Comparison of ENCODE assay signal across 8 mouse cellular contexts in genomic region chr6:113076012-113076685, GRCm38 (mm10). TPM values are rescaled to one million over a fixed set of nuclear protein-coding genes. Genes with fewer than 3 reads are reported as not detected.
A peak's percentile ranks its signal among the peaks of the same experiment; 100 is the strongest.
DNase-seq lines count a peak whose midpoint lies in the region; ATAC-seq and TF ChIP-seq lines count a peak whose summit lies in the region.

No protein-coding gene starts in this region.

- TF ChIP-seq CTCF in kidney, adult 2 months (conservative IDR thresholded peaks at IDR 0.05; ENCODE audit: insufficient read depth, insufficient read length, low read depth, low read length): peak; percentile 66

- peak overlapping the region; percentile 92 for H3K4me3 ChIP-seq in embryonic facial prominence, embryonic 13.5 days
- peak overlapping the region; percentile 66 for H3K4me3 ChIP-seq in kidney, adult 2 months (ENCODE audit: insufficient read depth, low read depth, low read length)
- peak overlapping the region; percentile 94 for H3K4me3 ChIP-seq in limb, embryonic 12.5 days (replicated peaks)
- peak overlapping the region; percentile 94 for H3K4me3 ChIP-seq in midbrain, embryonic 15.5 days

- H3K27me3 ChIP-seq in embryonic facial prominence, embryonic 13.5 days: no peaks in the 10 kb centered on the region
- no peaks in the 10 kb centered on the region for H3K27me3 ChIP-seq in kidney, adult 2 months (replicated peaks; ENCODE audit: control insufficient read depth, insufficient read depth, low read length)
- H3K27me3 ChIP-seq in limb, embryonic 12.5 days: no peaks in the 10 kb centered on the region
- H3K27me3 ChIP-seq in midbrain, embryonic 15.5 days (replicated peaks): no peaks in the 10 kb centered on the region

- no peak for TF ChIP-seq POLR2A in kidney, adult 2 months (IDR thresholded peaks at IDR 0.05; ENCODE audit: low read depth, low read length)

- peak; percentile 90 for ATAC-seq in embryonic facial prominence, embryonic 13.5 days (ENCODE audit: insufficient number of reproducible peaks, insufficient read depth, low FRiP score, low TSS enrichment, low read depth)
- ATAC-seq in limb, embryonic 12.5 days (ENCODE audit: insufficient number of reproducible peaks, insufficient read depth, low FRiP score, low TSS enrichment, low read depth): peak; percentile 92
- ATAC-seq in midbrain, embryonic 15.5 days (replicated peaks): peak; percentile 86

- WGBS in embryonic facial prominence, embryonic 13.5 days: under 1% methylated on average over 55 of the region's 55 CpGs
- WGBS in kidney, adult 2 months: under 1% methylated on average over 54 of the region's 55 CpGs
- under 1% methylated on average over 48 of the region's 55 CpGs for WGBS in limb, embryonic 12.5 days
- WGBS in midbrain, embryonic 15.5 days: under 1% methylated on average over 54 of the region's 55 CpGs

- H3K9me3 ChIP-seq in embryonic facial prominence, embryonic 13.5 days: no peaks in the 10 kb centered on the region
- no peaks in the 10 kb centered on the region for H3K9me3 ChIP-seq in limb, embryonic 12.5 days
- H3K9me3 ChIP-seq in midbrain, embryonic 15.5 days: no peaks in the 10 kb centered on the region

- H3K4me1 ChIP-seq in embryonic facial prominence, embryonic 13.5 days: peaks cover 22% of the 10 kb centered on the region
- H3K4me1 ChIP-seq in kidney, adult 2 months (ENCODE audit: control insufficient read depth, insufficient read depth, low read length): peaks cover 6% of the 10 kb centered on the region
- peaks cover 34% of the 10 kb centered on the region for H3K4me1 ChIP-seq in limb, embryonic 12.5 days (replicated peaks)
- H3K4me1 ChIP-seq in midbrain, embryonic 15.5 days: peaks cover 43% of the 10 kb centered on the region

- H3K9ac ChIP-seq in embryonic facial prominence, embryonic 13.5 days: peak overlapping the region; percentile 99
- peak overlapping the region; percentile 99 for H3K9ac ChIP-seq in limb, embryonic 12.5 days (replicated peaks)
- H3K9ac ChIP-seq in midbrain, embryonic 15.5 days: peak overlapping the region; percentile 98

- peak overlapping the region; percentile 71 for H3K4me2 ChIP-seq in embryonic facial prominence, embryonic 13.5 days
- peak overlapping the region; percentile 91 for H3K4me2 ChIP-seq in limb, embryonic 12.5 days
- H3K4me2 ChIP-seq in midbrain, embryonic 15.5 days: peak overlapping the region; percentile 91

- DNase-seq in 3134 (ENCODE audit: extremely low read depth, insufficient read length, low spot score): peak; percentile 100
- DNase-seq in adrenal gland, postnatal 25 days: peak; percentile 97
- DNase-seq in heart, adult 18-20 months: peak; percentile 95 to 97
- DNase-seq in kidney, adult 2 months: peak; percentile 98
- DNase-seq in spleen, postnatal 14 days (ENCODE audit: low spot score in 2 of 2): peak; percentile 73 to 85

- H3K27ac ChIP-seq in embryonic facial prominence, embryonic 13.5 days: peak overlapping the region; percentile 100
- H3K27ac ChIP-seq in kidney, adult 2 months (ENCODE audit: insufficient read depth, low read depth, low read length): peak overlapping the region; percentile 80
- peak overlapping the region; percentile 99 for H3K27ac ChIP-seq in limb, embryonic 12.5 days
- peak overlapping the region; percentile 100 for H3K27ac ChIP-seq in midbrain, embryonic 15.5 days

- H3K36me3 ChIP-seq in embryonic facial prominence, embryonic 13.5 days: peaks cover 2% of the 10 kb centered on the region
- no peaks in the 10 kb centered on the region; the same call in 1 of the 2 replicates for H3K36me3 ChIP-seq in kidney, adult 2 months (ENCODE audit: control insufficient read depth, insufficient read depth, low read length)
- H3K36me3 ChIP-seq in limb, embryonic 12.5 days: peaks cover 3% of the 10 kb centered on the region; the same call in 1 of the 2 replicates
- no peaks in the 10 kb centered on the region for H3K36me3 ChIP-seq in midbrain, embryonic 15.5 days (replicated peaks)

RNA-seq across cellular contexts. Expression of gene Setd5, which starts 1.0 kb away (rescaled TPM):
- 128 TPM in 2 replicates for total RNA-seq in adrenal gland, postnatal 25 days (2021)
- 84.0 and 91.0 TPM in 2 replicates for polyA plus RNA-seq in embryonic facial prominence, embryonic 13.5 days (2015; fragmentation: Nextera tagmentation; extraction: Ambion mirVana)
- 10 to 100 TPM; 27.0 to 31.5 TPM for total RNA-seq in heart, adult 18-20 months (2021)
- 16.8 and 17.9 TPM in 2 replicates for polyA plus RNA-seq in kidney, adult 2 months (2012; rRNA removed)
- polyA plus RNA-seq in limb, embryonic 12.5 days (2016; fragmentation: Nextera tagmentation; extraction: Ambion mirVana): 74.4 and 78.2 TPM in 2 replicates
- polyA plus RNA-seq in midbrain, embryonic 15.5 days (2015; fragmentation: Nextera tagmentation; extraction: Ambion mirVana): 46.8 and 47.1 TPM in 2 replicates

RNA-seq across cellular contexts. Expression of gene Thumpd3, which starts 30.1 kb away (rescaled TPM):
- 39.1 and 48.1 TPM in 2 replicates for total RNA-seq in adrenal gland, postnatal 25 days (2021)
- polyA plus RNA-seq in embryonic facial prominence, embryonic 13.5 days (2015; fragmentation: Nextera tagmentation; extraction: Ambion mirVana): 55.0 and 55.9 TPM in 2 replicates
- total RNA-seq in heart, adult 18-20 months (2021): 10 to 100 TPM; 19.8 to 22.5 TPM
- 6.5 and 9.3 TPM in 2 replicates for polyA plus RNA-seq in kidney, adult 2 months (2012; rRNA removed)
- polyA plus RNA-seq in limb, embryonic 12.5 days (2016; fragmentation: Nextera tagmentation; extraction: Ambion mirVana): 44.4 and 49.7 TPM in 2 replicates
- 54.1 and 56.2 TPM in 2 replicates for polyA plus RNA-seq in midbrain, embryonic 15.5 days (2015; fragmentation: Nextera tagmentation; extraction: Ambion mirVana)

Comparison
In these comparisons a context has a peak if more than half of its experiments do, and no peak if none do; other contexts are left out.
1. Peak in every context shown above with its lines: DNase-seq, ATAC-seq, H3K4me3 ChIP-seq and H3K27ac ChIP-seq.